Mouse (Mus musculus) MEL (cell line): ENCODE data around the gene Bms1.

Experiments used
- BHLHE40 ChIP-seq: IDR thresholded peaks from 2 replicates; pipeline ENCODE4 v1.6.1; 2012; ENCODE audit warnings: low read depth, mild to moderate bottlenecking, inconsistent platforms, low read length, improper control_type of control experiment, borderline replicate concordance
- CTCF ChIP-seq, 3 experiments: IDR thresholded peaks in 2 of 3; conservative IDR thresholded peaks in 1 of 3; 2 replicates each; pipeline ENCODE4 v1.5.1; 2011 to 2012; ENCODE audit warnings: low read length in 3 of 3, low read depth in 2 of 3, mild to moderate bottlenecking in 2 of 3, improper control_type of control experiment in 1 of 3, inconsistent platforms in 1 of 3, mixed read lengths in 1 of 3, moderate library complexity in 1 of 3; ENCODE audit not compliant: control insufficient read depth in 1 of 3, insufficient read depth in 1 of 3, poor library complexity in 1 of 3, severe bottlenecking in 1 of 3
- EP300 ChIP-seq, 2 experiments: IDR thresholded peaks; 2 replicates each; pipeline ENCODE4 v1.6.1; 2011; ENCODE audit warnings: improper control_type of control experiment in 2 of 2, low read length in 2 of 2, low read depth in 1 of 2, mild to moderate bottlenecking in 1 of 2
- NELFE ChIP-seq: IDR thresholded peaks from 2 replicates; pipeline ENCODE4 v1.6.1; 2011; ENCODE audit warnings: low read depth, low read length, improper control_type of control experiment
- POLR2A ChIP-seq, 2 experiments: IDR thresholded peaks; 2 replicates each; pipeline ENCODE4 v1.6.1; 2011 to 2012; ENCODE audit warnings: low read length in 2 of 2, mild to moderate bottlenecking in 2 of 2, control low read depth in 1 of 2, improper control_type of control experiment in 1 of 2, low read depth in 1 of 2, moderate library complexity in 1 of 2; ENCODE audit not compliant: control insufficient read depth in 1 of 2, insufficient read depth in 1 of 2, poor library complexity in 1 of 2
- RCOR1 ChIP-seq: IDR thresholded peaks from 2 replicates; pipeline ENCODE4 v1.6.1; 2012; ENCODE audit warnings: low read depth, mild to moderate bottlenecking, inconsistent platforms, low read length, improper control_type of control experiment
- TBP ChIP-seq: IDR thresholded peaks from 2 replicates; pipeline ENCODE4 v1.8.0; 2011; ENCODE audit warnings: low read depth, low read length, improper control_type of control experiment
- TCF12 ChIP-seq: IDR thresholded peaks from 2 replicates; pipeline ENCODE4 v1.6.1; 2014; ENCODE audit warnings: low read depth, mild to moderate bottlenecking, inconsistent platforms, low read length, improper control_type of control experiment, moderate library complexity
- ZC3H11A ChIP-seq: IDR thresholded peaks from 2 replicates; pipeline ENCODE4 v1.6.1; 2012; ENCODE audit warnings: low read depth, mild to moderate bottlenecking, inconsistent platforms, low read length, improper control_type of control experiment
- ZMIZ1 ChIP-seq: IDR thresholded peaks from 2 replicates; pipeline ENCODE4 v1.6.1; 2012; ENCODE audit warnings: low read depth, mild to moderate bottlenecking, inconsistent platforms, low read length, improper control_type of control experiment, moderate library complexity

DNA sequence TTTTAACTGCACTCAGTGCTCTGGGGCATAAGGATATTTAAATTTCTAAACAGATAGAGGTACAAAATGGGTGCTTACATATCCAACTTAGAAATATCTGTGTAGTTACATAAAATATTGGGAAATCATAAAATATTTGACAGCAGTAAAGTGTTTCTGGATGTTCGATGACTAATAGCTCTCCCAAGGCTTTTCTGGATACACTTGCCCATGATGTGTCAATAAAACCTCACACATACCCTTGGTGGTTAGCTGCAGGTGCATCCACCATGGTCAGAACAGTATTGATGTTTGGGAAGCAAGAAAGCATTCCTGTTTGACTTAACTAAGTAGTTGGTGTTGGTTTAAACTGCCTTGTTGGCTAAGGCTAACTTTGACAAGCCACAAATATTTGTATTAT lies 38.5 kb upstream of the Bms1 start:
- TF ChIP-seq ZC3H11A (no peak), TCF12 (no peak), POLR2A (IDR thresholded peaks at IDR 0.05; ENCODE audit: control insufficient read depth in 1 of 2, insufficient read depth in 1 of 2, low read depth in 1 of 2, low read length in 2 of 2, poor library complexity in 1 of 2) (no peak), BHLHE40 (no peak), ZMIZ1 (no peak), NELFE (no peak), EP300 (IDR thresholded peaks at IDR 0.05; ENCODE audit: low read depth in 1 of 2, low read length in 2 of 2) (no peak), CTCF (IDR thresholded peaks at IDR 0.05 in 2 of 3, conservative IDR thresholded peaks at IDR 0.05 in 1 of 3; ENCODE audit: control insufficient read depth in 1 of 3, insufficient read depth in 1 of 3, low read depth in 2 of 3, low read length in 3 of 3, poor library complexity in 1 of 3, severe bottlenecking in 1 of 3) (no peak), RCOR1 (no peak), TBP (no peak)
